In genomic region chr11:69776488-69776887, GRCm38 (mm10) we compare ENCODE assay signal across 31 mouse cellular contexts. TPM values are rescaled to one million over a fixed set of nuclear protein-coding genes. Genes with fewer than 3 reads are reported as not detected.
DNase-seq lines count a peak whose midpoint lies in the region; ATAC-seq and TF ChIP-seq lines count a peak whose summit lies in the region.
"Had no signal": no experiment of that assay in that cellular context is flagged by ENCODE, and none has a peak within 500 bp of the region (broad histone marks: within the 10 kb centered on the region; RNA-seq: fewer than 3 reads in every experiment).

No protein-coding gene starts in this region.

- H3K9me3 ChIP-seq in embryonic facial prominence, embryonic 12.5 days = no peaks in the 10 kb centered on the region
- H3K9me3 ChIP-seq in embryonic facial prominence, embryonic 10.5 days = no peaks in the 10 kb centered on the region
- H3K9me3 ChIP-seq in hindbrain, embryonic 14.5 days (ENCODE audit: control insufficient read depth, low read length) = no peaks in the 10 kb centered on the region
- H3K9me3 ChIP-seq in hindbrain, embryonic 12.5 days (replicated peaks) = no peaks in the 10 kb centered on the region
- H3K9me3 ChIP-seq in E14TG2a.4 (ENCODE audit: low read length) = no peaks in the 10 kb centered on the region
- H3K9me3 ChIP-seq in limb, embryonic 13.5 days = no peaks in the 10 kb centered on the region
- H3K9me3 ChIP-seq: forebrain, embryonic 12.5 days; hindbrain, embryonic 15.5 days; kidney, embryonic 15.5 days; limb, embryonic 12.5 days; liver, embryonic 13.5 days; neural tube, embryonic 15.5 days; stomach, embryonic 15.5 days had no signal

- H3K4me2 ChIP-seq in embryonic facial prominence, embryonic 12.5 days (replicated peaks) = no peak overlapping the region
- no peak overlapping the region for H3K4me2 ChIP-seq in hindbrain, embryonic 14.5 days (replicated peaks)
- H3K4me2 ChIP-seq in hindbrain, embryonic 12.5 days (replicated peaks) = no peak overlapping the region
- no peak overlapping the region for H3K4me2 ChIP-seq in limb, embryonic 13.5 days (replicated peaks)
- H3K4me2 ChIP-seq: forebrain, embryonic 12.5 days; hindbrain, embryonic 15.5 days; kidney, embryonic 15.5 days; limb, embryonic 12.5 days; liver, embryonic 13.5 days; neural tube, embryonic 15.5 days; stomach, embryonic 15.5 days had no signal

- H3K9ac ChIP-seq in embryonic facial prominence, embryonic 12.5 days = 0 out of 2 replicates have a peak overlapping the region, but pooled peaks have one; percentile 10
- H3K9ac ChIP-seq in hindbrain, embryonic 14.5 days = no peak overlapping the region
- H3K9ac ChIP-seq in hindbrain, embryonic 12.5 days = no peak overlapping the region
- H3K9ac ChIP-seq in limb, embryonic 13.5 days = peak overlapping the region; percentile 8; the same call in 1 of the 2 replicates
- H3K9ac ChIP-seq: forebrain, embryonic 12.5 days; hindbrain, embryonic 15.5 days; kidney, embryonic 15.5 days; limb, embryonic 12.5 days; liver, embryonic 13.5 days; neural tube, embryonic 15.5 days; stomach, embryonic 15.5 days had no signal

- H3K4me3 ChIP-seq in embryonic facial prominence, embryonic 12.5 days = no peak overlapping the region
- no peak overlapping the region for H3K4me3 ChIP-seq in embryonic facial prominence, embryonic 10.5 days
- H3K4me3 ChIP-seq in hindbrain, embryonic 14.5 days (replicated peaks; ENCODE audit: low read length) = no peak overlapping the region
- no peak overlapping the region for H3K4me3 ChIP-seq in hindbrain, embryonic 12.5 days
- H3K4me3 ChIP-seq in E14TG2a.4 (replicated peaks; ENCODE audit: low read length) = peak overlapping the region; percentile 63
- no peak overlapping the region for H3K4me3 ChIP-seq in limb, embryonic 13.5 days
- H3K4me3 ChIP-seq: erythroblast, embryonic 14.5 days; forebrain, embryonic 12.5 days; hindbrain, embryonic 15.5 days; kidney, embryonic 15.5 days; limb, embryonic 12.5 days; liver, embryonic 13.5 days; neural tube, embryonic 15.5 days; stomach, embryonic 15.5 days had no signal

- H3K36me3 ChIP-seq in embryonic facial prominence, embryonic 12.5 days = peaks cover 13% of the 10 kb centered on the region
- peaks cover 15% of the 10 kb centered on the region; the same call in 1 of the 2 replicates for H3K36me3 ChIP-seq in embryonic facial prominence, embryonic 10.5 days (replicated peaks)
- peaks cover 20% of the 10 kb centered on the region; the same call in 1 of the 2 replicates for H3K36me3 ChIP-seq in hindbrain, embryonic 14.5 days (replicated peaks; ENCODE audit: control insufficient read depth, insufficient read depth)
- H3K36me3 ChIP-seq in hindbrain, embryonic 12.5 days = peaks cover 11% of the 10 kb centered on the region; the same call in 1 of the 2 replicates
- H3K36me3 ChIP-seq in E14TG2a.4 (ENCODE audit: insufficient read depth, low read length) = no peaks in the 10 kb centered on the region
- H3K36me3 ChIP-seq in limb, embryonic 13.5 days = peaks cover 39% of the 10 kb centered on the region
- H3K36me3 ChIP-seq: stomach, embryonic 15.5 days had no signal

- no peak for ATAC-seq in embryonic facial prominence, embryonic 12.5 days (ENCODE audit: insufficient number of reproducible peaks, insufficient read depth, low FRiP score, low TSS enrichment)
- ATAC-seq in hindbrain, embryonic 14.5 days (ENCODE audit: low FRiP score) = 0 out of 2 replicates have a peak, but pooled peaks have one; percentile 11
- ATAC-seq in hindbrain, embryonic 12.5 days (ENCODE audit: low FRiP score) = no peak
- ATAC-seq in limb, embryonic 13.5 days (ENCODE audit: low FRiP score, low read depth) = no peak
- ATAC-seq in frontal cortex, adult (ENCODE audit: low TSS enrichment) = no peak
- ATAC-seq: lung, postnatal 0 days had no signal

- peaks cover 12% of the 10 kb centered on the region for H3K4me1 ChIP-seq in embryonic facial prominence, embryonic 12.5 days
- peaks cover 20% of the 10 kb centered on the region for H3K4me1 ChIP-seq in embryonic facial prominence, embryonic 10.5 days
- no peaks in the 10 kb centered on the region for H3K4me1 ChIP-seq in hindbrain, embryonic 14.5 days (replicated peaks; ENCODE audit: control insufficient read depth, insufficient read depth, low read length)
- H3K4me1 ChIP-seq in hindbrain, embryonic 12.5 days = peaks cover 7% of the 10 kb centered on the region; the same call in 1 of the 2 replicates
- peaks cover 66% of the 10 kb centered on the region for H3K4me1 ChIP-seq in E14TG2a.4 (replicated peaks; ENCODE audit: low read depth, low read length)
- peaks cover 14% of the 10 kb centered on the region for H3K4me1 ChIP-seq in limb, embryonic 13.5 days
- H3K4me1 ChIP-seq: hindbrain, embryonic 15.5 days; liver, embryonic 13.5 days; neural tube, embryonic 15.5 days had no signal

- WGBS in embryonic facial prominence, embryonic 12.5 days = 84% methylated on average over 20 of the region's 20 CpGs
- WGBS in embryonic facial prominence, embryonic 10.5 days = 82% methylated on average over 20 of the region's 20 CpGs
- 85% methylated on average over 20 of the region's 20 CpGs for WGBS in hindbrain, embryonic 14.5 days
- 82% methylated on average over 20 of the region's 20 CpGs for WGBS in hindbrain, embryonic 12.5 days
- WGBS in limb, embryonic 13.5 days = 83% methylated on average over 20 of the region's 20 CpGs

- no peak for TF ChIP-seq CTCF in E14TG2a.4 (conservative IDR thresholded peaks at IDR 0.05; ENCODE audit: low read length)

- no peak overlapping the region for H3K27ac ChIP-seq in embryonic facial prominence, embryonic 12.5 days
- no peak overlapping the region for H3K27ac ChIP-seq in embryonic facial prominence, embryonic 10.5 days (replicated peaks)
- H3K27ac ChIP-seq in hindbrain, embryonic 14.5 days = no peak overlapping the region
- no peak overlapping the region for H3K27ac ChIP-seq in hindbrain, embryonic 12.5 days
- no peak overlapping the region for H3K27ac ChIP-seq in limb, embryonic 13.5 days
- H3K27ac ChIP-seq: forebrain, embryonic 12.5 days; hindbrain, embryonic 15.5 days; kidney, embryonic 15.5 days; limb, embryonic 12.5 days; liver, embryonic 13.5 days; macrophage; neural tube, embryonic 15.5 days; stomach, embryonic 15.5 days had no signal

- peaks cover 40% of the 10 kb centered on the region for H3K27me3 ChIP-seq in embryonic facial prominence, embryonic 12.5 days
- peaks cover 50% of the 10 kb centered on the region for H3K27me3 ChIP-seq in embryonic facial prominence, embryonic 10.5 days (replicated peaks; ENCODE audit: low read depth, poor library complexity, severe bottlenecking)
- no peaks in the 10 kb centered on the region for H3K27me3 ChIP-seq in hindbrain, embryonic 14.5 days (ENCODE audit: control insufficient read depth, insufficient read depth, low read length)
- H3K27me3 ChIP-seq in hindbrain, embryonic 12.5 days = peaks cover 31% of the 10 kb centered on the region
- H3K27me3 ChIP-seq in E14TG2a.4 (ENCODE audit: insufficient read depth, low read length) = peaks cover 50% of the 10 kb centered on the region
- peaks cover 42% of the 10 kb centered on the region for H3K27me3 ChIP-seq in limb, embryonic 13.5 days
- H3K27me3 ChIP-seq: CH12.LX; hindbrain, embryonic 15.5 days; kidney, embryonic 15.5 days; neural tube, embryonic 15.5 days; stomach, embryonic 15.5 days had no signal

- no peak for DNase-seq in embryonic facial prominence, embryonic 10.5 days (ENCODE audit: low spot score)
- no peak for DNase-seq in hindbrain, embryonic 14.5 days (ENCODE audit: low spot score)
- DNase-seq: adrenal gland, postnatal 14 days; cerebellum, adult 11 months; cerebellum, adult 9-10 months; cerebellum, postnatal 36 days; gastrocnemius, postnatal 25 days; heart, postnatal 14 days; kidney, adult 18-20 months; liver, embryonic 13.5 days; lung, adult 18-20 months; right cerebral cortex, postnatal 25 days; thymus, postnatal 14 days had no signal

RNA-seq across cellular contexts. Expression of gene Zbtb4, which starts 10.8 kb away (rescaled TPM):
- polyA plus RNA-seq in embryonic facial prominence, embryonic 12.5 days (2016; fragmentation: Nextera tagmentation; extraction: Ambion mirVana) = 2.1 and 2.4 TPM in 2 replicates
- 0.55 and 1.0 TPM in 2 replicates for polyA plus RNA-seq in embryonic facial prominence, embryonic 10.5 days (2016; fragmentation: Nextera tagmentation; extraction: Ambion mirVana)
- polyA plus RNA-seq in hindbrain, embryonic 14.5 days (2014; fragmentation: Nextera tagmentation; extraction: Ambion mirVana) = 4.6 TPM in 2 replicates
- polyA plus RNA-seq in hindbrain, embryonic 12.5 days (2016; fragmentation: Nextera tagmentation; extraction: Ambion mirVana) = 2.3 and 2.4 TPM in 2 replicates
- polyA plus RNA-seq in limb, embryonic 13.5 days (2015; fragmentation: Nextera tagmentation; extraction: Ambion mirVana) = 3.2 and 3.4 TPM in 2 replicates

RNA-seq across cellular contexts. Expression of gene Slc35g3, which starts 14.7 kb away (rescaled TPM):
- not detected in 2 replicates for polyA plus RNA-seq in embryonic facial prominence, embryonic 12.5 days (2016; fragmentation: Nextera tagmentation; extraction: Ambion mirVana)
- polyA plus RNA-seq in embryonic facial prominence, embryonic 10.5 days (2016; fragmentation: Nextera tagmentation; extraction: Ambion mirVana) = 0.12 TPM in 1 of 2 replicates, not detected in the other
- 0.27 and 0.39 TPM in 2 replicates for polyA plus RNA-seq in hindbrain, embryonic 14.5 days (2014; fragmentation: Nextera tagmentation; extraction: Ambion mirVana)
- 0.40 and 0.61 TPM in 2 replicates for polyA plus RNA-seq in hindbrain, embryonic 12.5 days (2016; fragmentation: Nextera tagmentation; extraction: Ambion mirVana)
- polyA plus RNA-seq in limb, embryonic 13.5 days (2015; fragmentation: Nextera tagmentation; extraction: Ambion mirVana) = not detected in 2 replicates
- polyA plus RNA-seq: embryonic facial prominence, embryonic 14.5 days; erythroblast, embryonic 14.5 days; heart, embryonic 14.5 days; intestine, embryonic 14.5 days; liver, embryonic 13.5 days; macrophage; neural tube, embryonic 15.5 days had no signal

RNA-seq across cellular contexts. Expression of gene Polr2a, which starts 18.1 kb away (rescaled TPM):
- 27.9 and 32.7 TPM in 2 replicates for polyA plus RNA-seq in embryonic facial prominence, embryonic 12.5 days (2016; fragmentation: Nextera tagmentation; extraction: Ambion mirVana)
- 31.3 and 34.9 TPM in 2 replicates for polyA plus RNA-seq in embryonic facial prominence, embryonic 10.5 days (2016; fragmentation: Nextera tagmentation; extraction: Ambion mirVana)
- 24.3 and 26.9 TPM in 2 replicates for polyA plus RNA-seq in hindbrain, embryonic 14.5 days (2014; fragmentation: Nextera tagmentation; extraction: Ambion mirVana)
- polyA plus RNA-seq in hindbrain, embryonic 12.5 days (2016; fragmentation: Nextera tagmentation; extraction: Ambion mirVana) = 32.2 and 39.0 TPM in 2 replicates
- polyA plus RNA-seq in limb, embryonic 13.5 days (2015; fragmentation: Nextera tagmentation; extraction: Ambion mirVana) = 27.2 and 28.5 TPM in 2 replicates

RNA-seq across cellular contexts. Expression of gene Chrnb1, which starts 19.3 kb away (rescaled TPM):
- polyA plus RNA-seq in embryonic facial prominence, embryonic 12.5 days (2016; fragmentation: Nextera tagmentation; extraction: Ambion mirVana) = 11.1 and 11.9 TPM in 2 replicates
- 1.4 and 2.3 TPM in 2 replicates for polyA plus RNA-seq in embryonic facial prominence, embryonic 10.5 days (2016; fragmentation: Nextera tagmentation; extraction: Ambion mirVana)
- 1.4 and 1.6 TPM in 2 replicates for polyA plus RNA-seq in hindbrain, embryonic 14.5 days (2014; fragmentation: Nextera tagmentation; extraction: Ambion mirVana)
- 3.0 and 5.9 TPM in 2 replicates for polyA plus RNA-seq in hindbrain, embryonic 12.5 days (2016; fragmentation: Nextera tagmentation; extraction: Ambion mirVana)
- 23.6 and 27.7 TPM in 2 replicates for polyA plus RNA-seq in limb, embryonic 13.5 days (2015; fragmentation: Nextera tagmentation; extraction: Ambion mirVana)
- polyA plus RNA-seq: erythroblast, embryonic 14.5 days; macrophage had no signal

RNA-seq across cellular contexts. Expression of gene Fgf11, which starts 25.2 kb away (rescaled TPM):
- polyA plus RNA-seq in embryonic facial prominence, embryonic 12.5 days (2016; fragmentation: Nextera tagmentation; extraction: Ambion mirVana) = 1.7 and 2.2 TPM in 2 replicates
- 0.91 and 0.93 TPM in 2 replicates for polyA plus RNA-seq in embryonic facial prominence, embryonic 10.5 days (2016; fragmentation: Nextera tagmentation; extraction: Ambion mirVana)
- polyA plus RNA-seq in hindbrain, embryonic 14.5 days (2014; fragmentation: Nextera tagmentation; extraction: Ambion mirVana) = 4.3 TPM in 2 replicates
- 3.7 and 4.2 TPM in 2 replicates for polyA plus RNA-seq in hindbrain, embryonic 12.5 days (2016; fragmentation: Nextera tagmentation; extraction: Ambion mirVana)
- 2.8 and 2.9 TPM in 2 replicates for polyA plus RNA-seq in limb, embryonic 13.5 days (2015; fragmentation: Nextera tagmentation; extraction: Ambion mirVana)

Comparison
In these comparisons a context has a peak if more than half of its experiments do, and no peak if none do; other contexts are left out.
1. H3K9ac ChIP-seq: peak in embryonic facial prominence, embryonic 12.5 days (single experiment) and limb, embryonic 13.5 days (single experiment); none in hindbrain, embryonic 14.5 days (single experiment) and hindbrain, embryonic 12.5 days (single experiment).